Mouse (Mus musculus): ENCODE measurements around the gene Sub1.

Sub1 gene

DNA sequence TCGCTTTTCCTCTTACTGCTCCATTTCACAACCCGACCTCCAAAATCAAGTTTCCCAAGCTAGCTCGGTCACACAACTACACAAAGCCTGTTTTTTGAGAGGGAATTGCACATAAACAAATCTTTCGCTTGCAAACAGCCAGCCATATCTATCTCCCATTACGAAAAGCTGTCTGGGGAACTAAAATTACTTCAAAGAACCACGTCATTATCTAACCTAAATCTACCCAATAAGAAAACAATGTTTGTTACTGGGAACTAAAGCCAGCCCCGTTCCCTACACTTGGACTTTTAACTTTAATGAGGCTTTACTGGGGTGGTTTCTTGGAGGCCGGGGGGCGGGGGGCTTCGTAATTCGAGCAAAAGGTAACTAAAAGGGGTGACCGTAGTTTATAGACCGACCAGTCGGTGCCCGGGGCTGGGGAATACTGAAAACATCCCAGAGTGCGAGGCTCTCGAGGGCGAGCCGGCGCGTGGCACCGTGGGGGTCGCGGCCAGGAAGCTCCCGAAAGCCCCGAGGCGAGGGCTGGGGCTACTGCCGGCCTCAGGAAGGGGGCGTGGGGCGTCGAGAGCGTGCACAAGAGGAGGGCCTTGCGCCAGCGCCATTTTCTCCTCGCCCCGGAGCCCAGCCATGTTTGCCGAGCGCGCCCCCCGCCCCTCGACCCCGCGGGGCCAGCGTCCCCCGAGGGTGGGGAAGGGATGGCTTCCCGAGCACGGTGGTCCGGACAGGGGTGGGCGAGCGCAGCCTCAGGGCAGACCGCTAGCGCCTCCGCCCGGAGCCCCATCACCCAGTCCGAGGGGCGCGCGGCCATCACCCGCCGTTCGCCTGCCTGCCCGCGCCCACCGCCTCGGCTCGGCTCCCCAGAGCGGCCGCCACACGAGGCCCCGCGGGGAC is 1.6 kb downstream of the Sub1 start:
- peak; percentile 65 for DNase-seq (ENCODE audit: low read depth, low spot score)

DNA sequence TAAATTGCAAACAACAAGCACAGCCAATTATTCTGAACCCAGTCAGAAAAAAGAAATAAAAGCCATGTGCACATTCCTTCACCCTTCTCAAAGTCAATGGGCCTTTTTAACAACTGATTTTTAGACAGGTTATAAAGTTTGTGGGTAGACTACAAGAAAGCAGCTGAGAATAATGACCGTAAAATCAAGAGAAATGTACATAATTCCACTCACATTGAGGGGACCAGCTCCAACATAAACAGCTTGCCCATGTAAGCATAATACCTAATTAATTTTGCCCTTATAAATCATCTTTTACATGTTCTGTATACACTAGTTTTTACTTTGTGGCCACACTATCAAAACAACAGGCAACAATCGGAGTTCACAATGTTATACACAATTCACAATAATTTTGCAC is 2.8 kb downstream of the Sub1 start:
- Histone ChIP-seq H3K27me3 (ENCODE audit: control insufficient read depth, insufficient read depth, low read length, poor library complexity, severe bottlenecking) (no peaks in the 10 kb centered on the region), H3K36me3 (ENCODE audit: control insufficient read depth, insufficient read depth, low read length, poor library complexity, severe bottlenecking) (peaks cover 15% of the 10 kb centered on the region; the same call in 1 of the 2 replicates)
- DNase-seq (ENCODE audit: low read depth, low spot score) = no peak

More for the DNA sequence above, 1.6 kb downstream of the Sub1 start:
- H3K36me3 ChIP-seq (ENCODE audit: control insufficient read depth, insufficient read depth, low read length, poor library complexity, severe bottlenecking) = peaks cover 9% of the 10 kb centered on the region; the same call in 1 of the 2 replicates
- H3K27me3 ChIP-seq (ENCODE audit: control insufficient read depth, insufficient read depth, low read length, poor library complexity, severe bottlenecking) = no peaks in the 10 kb centered on the region

DNA sequence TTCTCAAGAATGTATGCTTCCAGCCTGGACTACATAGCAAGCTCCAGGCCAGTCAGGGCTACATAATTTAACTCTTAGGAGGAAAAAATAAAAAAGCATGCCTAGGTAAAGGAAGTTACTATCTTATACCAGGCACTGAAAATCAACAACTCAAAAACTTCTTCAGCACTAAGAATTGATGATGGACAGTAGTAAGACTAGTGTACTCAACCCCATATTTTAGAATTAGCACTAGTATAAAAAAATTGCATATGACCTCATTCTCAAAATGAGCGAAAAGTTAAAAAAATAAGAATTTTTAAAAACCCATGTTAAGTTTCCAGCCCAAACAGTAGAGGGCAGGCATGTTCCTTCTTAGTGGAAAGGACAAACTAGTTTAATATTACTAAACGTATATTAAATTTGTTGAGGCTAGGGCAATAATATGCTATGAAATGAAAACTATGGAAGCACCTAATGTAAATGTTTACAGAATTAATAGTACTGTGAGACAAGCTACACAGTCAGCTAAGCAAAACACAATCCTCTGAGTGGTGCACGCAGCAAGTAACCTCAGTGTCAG is 5.2 kb downstream of the Sub1 start:
- peaks cover 22% of the 10 kb centered on the region for H3K36me3 ChIP-seq (ENCODE audit: control insufficient read depth, insufficient read depth, low read length, poor library complexity, severe bottlenecking)
- peak; percentile 60 for DNase-seq (ENCODE audit: low read depth, low spot score)
- no peaks in the 10 kb centered on the region for H3K27me3 ChIP-seq (ENCODE audit: control insufficient read depth, insufficient read depth, low read length, poor library complexity, severe bottlenecking)

DNA sequence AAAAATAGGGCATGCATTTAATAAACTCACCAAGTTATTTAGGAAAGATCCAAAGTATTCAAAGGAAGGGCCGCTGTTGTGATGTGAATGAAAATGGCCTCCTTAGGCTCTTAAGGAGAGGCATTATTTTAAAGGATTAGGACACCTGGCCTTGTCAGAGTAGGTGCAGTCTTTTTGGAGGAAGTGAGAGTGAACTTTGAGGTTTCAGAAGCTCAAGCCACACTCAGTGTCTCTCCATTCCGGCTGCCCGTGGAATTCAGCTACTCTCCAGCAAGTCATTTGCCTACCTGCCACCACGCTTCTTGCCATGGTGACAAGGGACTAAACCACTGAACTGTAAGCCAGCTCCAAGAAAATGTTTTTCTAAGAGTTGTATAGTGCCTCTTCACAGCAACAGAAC is 8.2 kb downstream of the Sub1 start:
- no peaks in the 10 kb centered on the region for H3K27me3 ChIP-seq (ENCODE audit: control insufficient read depth, insufficient read depth, low read length, poor library complexity, severe bottlenecking)
- H3K36me3 ChIP-seq (ENCODE audit: control insufficient read depth, insufficient read depth, low read length, poor library complexity, severe bottlenecking) = peaks cover 26% of the 10 kb centered on the region
- peak; percentile 70 for DNase-seq (ENCODE audit: low read depth, low spot score)

DNA sequence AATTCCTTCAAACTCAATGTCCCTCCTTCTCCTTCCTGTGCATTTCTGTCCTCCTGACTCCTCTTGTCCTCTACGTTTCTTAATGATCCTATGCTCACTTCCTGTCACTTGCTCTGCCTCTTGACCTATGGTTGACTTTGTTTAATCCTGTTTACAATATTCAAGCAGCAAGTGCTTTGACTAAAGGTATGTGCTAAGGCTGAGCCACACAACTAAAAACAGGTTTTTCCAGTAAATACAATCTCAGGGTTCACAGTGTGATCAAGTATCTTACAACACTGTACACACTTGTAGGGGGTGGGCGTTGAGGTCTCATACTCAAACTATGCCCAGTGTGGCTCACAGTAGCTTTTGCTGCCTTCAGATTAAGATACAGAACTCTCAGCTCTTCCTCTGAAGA is 8.9 kb downstream of the Sub1 start:
- peaks cover 26% of the 10 kb centered on the region for H3K36me3 ChIP-seq (ENCODE audit: control insufficient read depth, insufficient read depth, low read length, poor library complexity, severe bottlenecking)
- no peaks in the 10 kb centered on the region for H3K27me3 ChIP-seq (ENCODE audit: control insufficient read depth, insufficient read depth, low read length, poor library complexity, severe bottlenecking)
- DNase-seq (ENCODE audit: low read depth, low spot score) = no peak

DNA sequence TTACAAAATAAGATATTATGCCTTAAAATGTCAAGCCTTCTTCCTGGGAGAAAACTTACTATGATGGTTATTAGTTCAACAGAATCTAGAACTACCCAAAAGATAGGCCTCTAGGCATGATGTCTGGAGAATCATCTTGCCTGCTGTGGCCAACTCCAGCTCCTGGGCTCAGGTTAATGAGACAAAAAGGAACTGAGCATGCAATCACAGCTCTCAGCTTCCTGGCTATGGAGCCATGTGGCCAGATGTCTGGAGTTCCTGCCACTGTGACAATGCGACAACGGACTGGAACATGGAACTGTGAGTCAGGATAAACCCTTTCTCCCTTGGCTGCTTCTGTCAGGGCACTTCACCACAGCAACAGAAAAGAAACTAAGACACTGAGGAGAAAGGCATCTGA is 14.8 kb downstream of the Sub1 start:
- H3K36me3 ChIP-seq (ENCODE audit: control insufficient read depth, insufficient read depth, low read length, poor library complexity, severe bottlenecking) = peaks cover 4% of the 10 kb centered on the region
- no peaks in the 10 kb centered on the region for H3K27me3 ChIP-seq (ENCODE audit: control insufficient read depth, insufficient read depth, low read length, poor library complexity, severe bottlenecking)
- no peak for DNase-seq (ENCODE audit: low read depth, low spot score)

DNA sequence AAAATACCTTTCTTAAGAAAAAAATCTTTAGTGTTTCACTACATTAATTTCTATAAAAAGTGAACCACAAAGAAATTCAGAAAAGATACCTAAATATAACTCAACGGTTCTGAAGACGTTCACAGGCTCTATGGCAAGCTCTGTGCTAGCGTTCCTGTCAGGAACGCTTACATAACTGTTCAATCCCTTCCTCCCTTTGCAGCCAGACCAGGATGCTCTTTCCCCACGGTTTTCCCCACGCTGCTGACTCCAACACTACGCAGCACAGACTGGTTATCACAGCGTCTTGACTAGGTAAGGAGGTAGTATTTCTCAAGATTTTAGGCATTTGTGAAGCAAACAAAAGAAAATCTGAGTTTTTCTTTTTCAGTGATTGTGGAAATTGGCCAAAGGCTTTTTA is 15.3 kb downstream of the Sub1 start:
- no peak for DNase-seq (ENCODE audit: low read depth, low spot score)
- Histone ChIP-seq H3K36me3 (ENCODE audit: control insufficient read depth, insufficient read depth, low read length, poor library complexity, severe bottlenecking) (peaks cover 4% of the 10 kb centered on the region), H3K27me3 (ENCODE audit: control insufficient read depth, insufficient read depth, low read length, poor library complexity, severe bottlenecking) (no peaks in the 10 kb centered on the region)

DNA sequence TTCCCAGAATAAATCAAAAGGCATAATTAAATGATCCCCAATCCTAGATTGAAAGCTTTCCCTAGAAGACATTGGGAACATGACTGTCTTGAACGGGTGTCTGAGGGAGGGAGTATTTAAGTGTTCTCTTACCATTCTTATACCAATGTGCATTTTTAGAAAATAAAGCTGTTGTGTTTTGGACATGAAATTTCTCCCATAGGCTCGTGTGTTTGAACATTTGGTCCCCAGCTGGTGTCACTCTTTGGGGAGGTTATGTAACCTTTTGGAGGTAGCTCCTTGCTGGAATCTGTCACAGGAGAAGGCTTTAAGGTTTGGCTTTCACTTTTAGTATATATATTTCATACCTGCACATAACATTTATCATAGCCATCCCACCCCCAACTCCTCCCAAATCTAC is 18.6 kb downstream of the Sub1 start:
- no peak for DNase-seq (ENCODE audit: low read depth, low spot score)
- Histone ChIP-seq H3K27me3 (ENCODE audit: control insufficient read depth, insufficient read depth, low read length, poor library complexity, severe bottlenecking) (no peaks in the 10 kb centered on the region), H3K36me3 (ENCODE audit: control insufficient read depth, insufficient read depth, low read length, poor library complexity, severe bottlenecking) (no peaks in the 10 kb centered on the region; the same call in 1 of the 2 replicates)

DNA sequence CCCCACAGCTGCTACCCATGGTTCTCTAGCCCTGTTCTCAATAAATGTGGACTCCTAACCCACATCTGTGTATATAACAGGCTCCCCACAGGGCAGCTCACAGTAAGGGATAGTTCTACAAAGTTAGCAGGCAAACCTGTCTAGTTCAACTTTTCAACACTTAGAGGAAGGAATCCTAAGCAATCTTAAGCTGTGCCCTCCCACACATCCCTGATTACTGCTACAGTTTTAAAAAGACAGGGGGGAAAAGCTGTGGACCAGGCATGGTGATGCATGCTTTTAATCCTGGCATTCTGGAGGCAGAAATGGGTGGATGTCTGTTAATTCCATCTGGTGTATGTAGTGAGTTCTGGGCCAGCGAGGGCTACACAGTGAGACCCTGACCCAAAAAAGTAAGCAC is 19.7 kb downstream of the Sub1 start:
- no peak for DNase-seq (ENCODE audit: low read depth, low spot score)
- Histone ChIP-seq H3K27me3 (ENCODE audit: control insufficient read depth, insufficient read depth, low read length, poor library complexity, severe bottlenecking) (no peaks in the 10 kb centered on the region), H3K36me3 (ENCODE audit: control insufficient read depth, insufficient read depth, low read length, poor library complexity, severe bottlenecking) (no peaks in the 10 kb centered on the region; the same call in 1 of the 2 replicates)

DNA sequence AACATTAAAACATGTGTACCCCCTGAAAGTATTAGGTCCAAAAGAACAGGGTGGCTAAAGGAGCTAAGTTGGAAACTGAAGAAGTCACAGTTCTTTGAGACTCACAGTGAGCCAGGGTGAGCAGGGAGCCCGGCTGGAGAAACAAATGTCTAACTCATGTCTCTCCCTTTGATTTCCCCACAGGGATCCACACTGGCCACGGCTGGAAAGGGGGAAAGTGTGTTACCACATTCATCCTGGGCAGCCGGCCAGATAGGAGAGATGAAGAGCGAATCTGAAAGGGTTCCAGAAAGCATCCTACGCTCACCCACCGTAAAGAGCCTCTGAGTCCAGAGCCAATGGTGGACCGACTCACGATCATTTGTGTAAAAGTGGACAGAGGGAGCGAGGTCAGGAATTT is 20.9 kb downstream of the Sub1 start:
- no peak for DNase-seq (ENCODE audit: low read depth, low spot score)
- Histone ChIP-seq H3K36me3 (ENCODE audit: control insufficient read depth, insufficient read depth, low read length, poor library complexity, severe bottlenecking) (no peaks in the 10 kb centered on the region; the same call in 1 of the 2 replicates), H3K27me3 (ENCODE audit: control insufficient read depth, insufficient read depth, low read length, poor library complexity, severe bottlenecking) (no peaks in the 10 kb centered on the region)

DNA sequence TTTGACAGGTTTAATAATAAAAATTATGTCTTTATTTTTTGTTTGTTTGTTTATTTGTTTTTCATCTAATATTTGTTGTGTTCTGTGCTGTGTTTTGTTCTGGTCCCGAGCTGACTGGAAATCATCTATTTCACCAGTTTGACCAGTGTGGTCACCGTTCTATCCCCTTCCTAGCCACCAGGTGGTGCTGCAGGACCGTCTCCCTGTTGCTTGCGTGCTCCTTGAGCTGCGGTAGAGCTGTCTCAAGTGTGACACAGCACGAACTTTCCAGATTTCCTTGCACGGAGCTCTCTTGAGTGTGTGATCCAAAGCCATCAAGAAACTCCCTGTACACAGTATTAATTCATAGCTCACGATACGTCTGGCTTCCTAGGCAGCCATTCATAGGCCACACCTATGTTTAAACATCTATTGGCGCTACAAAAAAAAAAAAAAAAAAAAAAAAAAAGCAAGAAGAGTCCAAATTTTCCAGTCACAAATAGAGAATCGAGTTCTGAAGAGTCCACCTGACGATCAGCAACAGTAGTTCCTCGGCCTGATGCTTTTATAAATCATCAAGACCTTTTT is 24.8 kb downstream of the Sub1 start:
- no peaks in the 10 kb centered on the region for H3K27me3 ChIP-seq (ENCODE audit: control insufficient read depth, insufficient read depth, low read length, poor library complexity, severe bottlenecking)
- peak; percentile 87 for DNase-seq (ENCODE audit: low read depth, low spot score)
- H3K36me3 ChIP-seq (ENCODE audit: control insufficient read depth, insufficient read depth, low read length, poor library complexity, severe bottlenecking) = no peaks in the 10 kb centered on the region

DNA sequence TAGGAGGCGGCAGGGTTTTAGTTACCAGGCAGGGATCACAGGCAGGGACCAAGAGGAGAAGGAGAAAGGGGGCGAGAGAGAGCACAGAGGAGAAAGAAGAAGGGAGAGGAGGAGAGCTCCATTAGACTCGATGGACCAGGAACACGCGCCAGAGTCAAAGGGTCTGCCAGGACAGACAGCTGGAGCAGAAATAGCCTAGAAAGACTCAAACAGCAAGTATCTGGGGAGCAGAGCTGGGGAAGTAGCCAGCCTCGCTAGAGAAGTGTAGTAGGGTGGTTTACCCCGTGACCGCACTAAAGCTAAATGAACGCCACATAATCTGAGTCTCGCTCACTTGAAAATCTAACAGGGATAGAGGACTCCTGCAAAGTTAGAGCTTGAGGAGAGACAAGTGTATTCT is 26.2 kb downstream of the Sub1 start:
- Histone ChIP-seq H3K36me3 (ENCODE audit: control insufficient read depth, insufficient read depth, low read length, poor library complexity, severe bottlenecking) (no peaks in the 10 kb centered on the region), H3K27me3 (ENCODE audit: control insufficient read depth, insufficient read depth, low read length, poor library complexity, severe bottlenecking) (no peaks in the 10 kb centered on the region)
- no peak for DNase-seq (ENCODE audit: low read depth, low spot score)

DNA sequence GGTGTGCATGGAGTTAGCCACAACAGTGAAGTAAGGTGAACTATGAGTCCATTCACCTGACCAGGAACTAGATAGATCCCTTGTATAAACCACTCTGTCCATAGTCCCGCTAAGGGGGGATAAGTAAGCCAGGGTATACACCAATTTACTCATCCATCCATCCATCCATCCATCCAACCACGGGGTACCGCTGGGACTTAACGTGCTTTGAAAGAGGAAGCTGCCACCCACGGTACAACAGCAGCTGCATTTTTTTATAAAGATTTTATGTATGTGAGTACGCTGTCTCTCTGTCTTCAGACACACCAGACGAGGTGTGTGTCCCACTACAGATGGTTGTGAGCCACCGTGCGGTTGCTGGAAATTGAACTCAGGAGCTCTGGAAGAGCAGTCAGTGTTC is 27.9 kb downstream of the Sub1 start:
- H3K36me3 ChIP-seq (ENCODE audit: control insufficient read depth, insufficient read depth, low read length, poor library complexity, severe bottlenecking) = no peaks in the 10 kb centered on the region
- DNase-seq (ENCODE audit: low read depth, low spot score) = peak; percentile 64
- H3K27me3 ChIP-seq (ENCODE audit: control insufficient read depth, insufficient read depth, low read length, poor library complexity, severe bottlenecking) = no peaks in the 10 kb centered on the region

DNA sequence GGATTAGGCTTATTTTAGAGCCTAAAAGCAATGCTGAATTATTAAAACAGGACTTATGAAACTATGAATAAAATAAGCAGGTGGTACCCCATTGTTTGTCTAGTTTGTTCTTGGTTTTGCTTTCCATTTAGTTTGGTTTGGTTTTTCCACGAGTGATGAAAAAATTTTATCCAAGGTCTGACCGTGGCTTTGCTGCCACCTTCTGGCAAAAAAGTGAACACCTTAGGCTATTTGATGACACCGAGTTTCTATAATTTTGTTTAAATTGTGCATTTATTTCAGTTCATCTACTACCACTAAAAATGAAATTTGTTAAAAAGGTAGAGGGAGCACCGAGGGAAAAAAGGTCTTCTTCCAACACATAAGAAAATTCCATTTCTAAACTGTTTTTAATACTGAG is 30.4 kb downstream of the Sub1 start:
- Histone ChIP-seq H3K27me3 (ENCODE audit: control insufficient read depth, insufficient read depth, low read length, poor library complexity, severe bottlenecking) (no peaks in the 10 kb centered on the region), H3K36me3 (ENCODE audit: control insufficient read depth, insufficient read depth, low read length, poor library complexity, severe bottlenecking) (no peaks in the 10 kb centered on the region)
- DNase-seq (ENCODE audit: low read depth, low spot score) = peak; percentile 70

DNA sequence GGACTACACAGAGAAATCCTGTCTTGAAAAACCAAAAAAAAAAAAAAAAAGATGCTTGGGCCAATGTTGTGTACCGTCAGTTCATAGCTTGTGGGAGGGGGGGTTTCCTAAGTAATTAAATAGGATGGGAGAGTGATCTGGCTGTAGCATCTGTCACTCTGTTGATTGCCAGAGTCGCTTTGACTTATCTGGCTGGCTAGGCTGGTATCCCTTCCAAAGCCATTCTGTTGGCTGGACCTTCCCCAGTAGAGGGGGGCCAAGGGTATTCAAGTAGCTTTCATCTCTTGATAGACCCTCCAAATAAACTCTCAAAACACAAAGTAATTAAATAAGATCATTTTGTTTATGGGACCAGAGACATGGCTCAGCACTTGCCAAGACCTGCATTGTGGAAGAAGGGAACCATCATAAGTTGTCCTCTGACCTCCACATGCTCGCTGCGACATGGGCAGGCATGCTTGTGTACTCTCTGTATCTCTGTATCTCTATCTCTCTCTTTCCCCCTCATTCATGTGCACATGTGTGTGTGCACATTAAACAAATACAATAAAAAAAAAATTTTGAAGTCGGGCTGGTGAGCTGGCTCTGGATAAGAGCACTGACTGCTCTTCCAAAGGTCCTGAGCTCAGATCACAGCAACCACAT is 31.5 kb downstream of the Sub1 start:
- DNase-seq (ENCODE audit: low read depth, low spot score) = no peak
- Histone ChIP-seq H3K36me3 (ENCODE audit: control insufficient read depth, insufficient read depth, low read length, poor library complexity, severe bottlenecking) (no peaks in the 10 kb centered on the region), H3K27me3 (ENCODE audit: control insufficient read depth, insufficient read depth, low read length, poor library complexity, severe bottlenecking) (no peaks in the 10 kb centered on the region)
